Mouse (Mus musculus) B cell, adult 2 months (primary cell): ENCODE results near the gene Cdc42bpg.
"Not testable (repeated sequence)": the region's sequence is repeated elsewhere in the genome, so short reads cannot be mapped to it uniquely, and the experiment has no call there.

ENCODE experiments used
- DNase-seq, 2 experiments: peaks; one replicate each; pipeline ENCODE4 v3.0.0; 2022

Cdc42bpg gene

DNA sequence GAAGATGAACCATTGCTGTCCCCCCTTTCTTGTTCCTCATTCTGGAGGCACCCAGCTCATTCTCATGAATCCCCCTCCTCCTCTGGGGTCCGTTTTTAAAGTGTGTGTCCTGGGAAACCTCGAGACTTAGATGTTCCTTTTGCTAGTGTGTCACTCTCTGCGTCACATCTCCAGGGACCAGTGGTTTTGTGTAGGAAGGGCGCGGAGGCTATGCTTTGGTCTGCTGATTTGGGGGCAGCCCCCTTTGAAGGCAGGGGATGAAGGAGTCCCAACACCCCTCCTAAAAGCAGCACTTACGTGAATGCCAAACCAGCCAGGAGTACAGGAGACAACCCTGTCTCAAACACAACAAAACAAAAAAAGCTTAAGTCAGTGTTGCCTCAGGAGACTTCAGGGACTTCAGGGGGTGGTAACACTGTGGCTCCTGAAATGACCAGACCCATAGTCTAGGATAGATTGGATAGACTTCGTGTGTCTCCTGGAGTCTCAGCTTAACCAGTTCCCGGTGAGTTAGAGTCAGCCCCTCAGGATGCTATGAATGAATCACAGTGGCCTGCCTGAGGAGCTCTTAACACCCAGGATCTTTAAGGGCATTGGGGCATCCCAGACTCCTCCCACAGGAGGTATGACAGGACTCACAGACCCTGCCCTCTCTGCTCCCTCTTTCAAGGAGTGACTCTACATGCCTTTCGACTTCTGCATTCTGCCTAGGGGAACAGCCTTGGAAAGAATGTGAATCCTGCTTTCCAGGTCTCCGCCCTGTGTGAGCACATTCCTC lies 28.4 kb upstream of the Cdc42bpg start:
- DNase-seq = peak; percentile 80 to 81

GRCm38 (mm10) chr19:6278439-6279073 lies 27.7 kb upstream of the Cdc42bpg start:
- no peak for DNase-seq

DNA sequence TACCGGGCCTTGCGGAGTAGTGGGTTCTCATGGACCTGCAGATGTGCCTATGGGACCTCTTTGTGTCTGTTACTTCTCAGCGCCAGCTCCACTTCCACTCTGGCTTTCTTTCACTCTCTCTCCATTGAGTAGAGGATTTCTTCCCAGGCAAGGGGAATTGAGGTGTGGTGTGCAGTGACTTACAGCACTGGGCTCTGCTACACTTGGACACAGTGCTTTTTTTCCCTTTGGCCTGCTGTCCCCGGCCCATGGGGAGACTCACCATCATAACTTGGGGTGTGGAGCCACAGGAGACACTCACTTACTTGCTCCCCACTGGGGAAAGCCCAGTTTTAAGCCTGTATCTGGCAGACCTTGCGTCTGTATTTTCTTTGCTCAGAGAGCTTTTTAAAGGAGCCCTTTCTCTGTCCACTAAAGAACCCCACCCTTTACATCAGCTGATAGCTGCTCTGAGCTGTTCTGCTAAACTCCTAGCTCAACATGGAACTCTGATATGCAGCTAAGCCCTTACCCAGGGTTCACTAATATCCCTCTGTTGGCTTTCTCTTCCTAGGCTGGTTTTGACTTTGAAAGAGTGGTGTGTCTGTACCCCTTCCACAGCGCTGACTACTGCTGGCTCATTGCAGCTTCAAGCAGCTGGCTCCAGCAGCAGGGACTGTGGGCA lies 26.6 kb upstream of the Cdc42bpg start:
- no peak for DNase-seq

DNA sequence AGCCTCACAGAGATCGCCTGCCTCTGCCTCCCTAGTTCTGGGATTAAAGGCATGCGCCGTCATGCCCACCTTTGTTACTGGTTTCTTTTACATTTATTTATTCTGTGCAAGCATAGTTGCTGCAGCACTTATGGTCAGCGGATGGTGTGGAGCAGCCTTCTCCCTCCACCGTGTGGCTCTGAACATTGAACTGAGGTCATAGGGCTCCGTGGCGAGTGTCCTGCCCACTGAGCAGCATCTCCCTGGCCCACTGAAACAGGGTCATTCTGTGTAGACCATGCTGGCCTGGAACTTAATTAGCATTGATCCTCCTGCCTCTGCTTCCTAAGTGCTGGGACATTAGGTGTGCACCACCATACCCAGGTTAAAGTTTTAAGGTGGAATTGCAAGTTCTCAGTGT lies 25.7 kb upstream of the Cdc42bpg start:
- no peak for DNase-seq

DNA sequence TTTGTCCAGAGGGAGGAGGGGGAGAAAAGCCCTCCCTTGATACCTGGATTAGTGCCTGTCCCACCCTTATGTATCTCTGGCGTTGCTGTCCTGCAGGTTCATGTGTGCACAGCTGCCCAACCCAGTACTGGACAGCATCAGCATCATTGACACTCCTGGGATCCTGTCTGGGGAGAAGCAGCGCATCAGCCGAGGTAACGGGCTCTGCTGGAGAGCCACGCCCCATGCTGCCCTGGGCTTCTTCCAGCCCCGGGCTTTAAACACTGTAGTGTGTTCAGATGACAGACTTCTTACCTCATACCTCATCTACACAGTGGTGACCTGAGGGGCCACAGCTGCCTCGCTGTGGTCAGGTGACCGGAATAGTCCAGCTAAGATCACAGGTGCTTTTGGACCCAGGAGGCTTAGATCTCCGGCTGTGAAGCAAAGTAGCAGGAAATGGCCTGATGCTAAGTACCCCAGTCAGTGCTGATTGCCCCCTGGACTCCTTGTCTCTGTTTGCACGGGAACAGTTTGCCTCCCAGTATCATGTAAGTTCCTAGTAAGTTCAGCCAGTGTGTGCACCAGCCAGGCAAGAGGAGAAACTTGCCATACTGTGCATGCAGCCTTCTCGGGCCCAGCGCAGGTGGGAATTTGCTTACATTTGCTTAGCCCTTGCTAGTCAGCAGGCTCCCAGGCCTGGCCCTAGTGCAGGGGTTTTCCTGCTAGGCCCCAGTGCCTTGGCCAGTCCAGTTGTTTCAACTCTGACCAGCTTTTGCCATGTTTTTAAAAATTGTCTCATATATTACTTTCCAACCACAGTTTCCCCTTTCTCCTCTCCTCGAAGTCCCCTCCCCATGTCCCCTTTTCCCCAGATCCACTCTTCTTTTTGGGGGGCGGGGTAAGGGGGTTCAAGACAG lies 24.9 kb upstream of the Cdc42bpg start:
- DNase-seq = no peak

DNA sequence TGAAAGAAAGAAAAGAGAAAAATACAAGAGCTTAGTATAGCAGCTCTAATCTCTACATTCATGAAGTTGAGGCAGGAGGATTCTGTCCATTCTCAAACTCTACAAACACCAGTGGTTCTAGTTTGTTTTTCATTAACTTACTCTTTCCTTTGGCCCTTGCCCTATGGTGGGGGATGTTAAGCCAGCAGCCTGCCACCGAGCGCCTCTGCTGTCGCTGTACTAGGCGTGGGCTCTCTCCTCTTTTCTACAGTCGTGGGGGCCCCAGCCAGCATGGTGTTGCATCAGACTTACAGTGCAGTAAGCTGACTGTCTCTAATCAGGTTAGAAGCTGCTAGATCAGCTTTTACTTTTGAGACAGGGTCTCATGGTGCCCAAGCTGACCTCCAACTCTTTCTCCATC lies 23.3 kb upstream of the Cdc42bpg start:
- no peak for DNase-seq

DNA sequence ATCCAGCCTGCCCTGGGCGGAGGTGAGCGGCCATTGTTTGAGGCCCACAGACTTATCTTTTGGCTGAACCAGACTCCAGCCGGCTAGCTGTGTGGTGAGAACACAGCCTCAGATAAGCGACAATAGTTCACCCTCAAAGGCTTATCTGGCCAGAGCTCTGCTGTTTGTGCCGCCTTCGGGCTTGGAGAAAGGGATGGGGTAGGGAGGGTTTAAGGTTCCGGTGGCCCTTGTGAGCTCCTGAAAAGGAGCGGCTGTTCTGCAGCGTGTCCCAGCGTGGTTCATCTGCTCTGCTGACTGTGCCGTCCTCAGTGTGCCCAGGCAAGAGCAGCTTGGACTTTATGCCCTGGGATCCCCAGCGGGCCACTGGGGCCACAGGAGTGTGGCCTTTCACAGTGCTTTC lies 21.8 kb upstream of the Cdc42bpg start:
- DNase-seq = no peak

DNA sequence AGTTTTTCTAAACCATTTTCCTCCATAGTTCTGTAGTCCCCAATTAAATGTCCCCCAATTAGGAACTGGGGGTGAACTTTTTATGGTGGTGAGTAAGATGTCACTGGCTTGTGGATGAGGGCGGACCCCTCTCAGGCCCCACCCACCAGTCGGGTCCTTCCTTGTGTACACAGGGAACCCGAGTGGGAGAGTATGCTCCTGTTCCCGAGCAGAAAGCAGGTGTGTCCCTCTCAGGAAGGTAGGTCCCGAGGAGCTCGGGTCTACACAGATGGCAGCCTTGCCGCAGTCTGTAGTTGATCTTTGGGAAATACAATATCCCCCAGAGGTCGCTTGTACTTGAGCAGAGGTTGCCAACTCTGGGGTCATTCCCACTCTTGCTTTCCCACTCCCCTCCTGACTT lies 21.0 kb upstream of the Cdc42bpg start:
- DNase-seq = no peak

GRCm38 (mm10) chr19:6285632-6286433 lies 20.4 kb upstream of the Cdc42bpg start:
- DNase-seq = no peak

GRCm38 (mm10) chr19:6286434-6287401 lies 19.5 kb upstream of the Cdc42bpg start:
- DNase-seq = no peak

- no peak for DNase-seq
These were observed 17.9 kb upstream of the Cdc42bpg start for GRCm38 (mm10) chr19:6288236-6288894.

GRCm38 (mm10) chr19:6289696-6290238 lies 16.5 kb upstream of the Cdc42bpg start:
- no peak for DNase-seq

GRCm38 (mm10) chr19:6290720-6291116 lies 15.5 kb upstream of the Cdc42bpg start:
- DNase-seq = not testable (repeated sequence)

DNA sequence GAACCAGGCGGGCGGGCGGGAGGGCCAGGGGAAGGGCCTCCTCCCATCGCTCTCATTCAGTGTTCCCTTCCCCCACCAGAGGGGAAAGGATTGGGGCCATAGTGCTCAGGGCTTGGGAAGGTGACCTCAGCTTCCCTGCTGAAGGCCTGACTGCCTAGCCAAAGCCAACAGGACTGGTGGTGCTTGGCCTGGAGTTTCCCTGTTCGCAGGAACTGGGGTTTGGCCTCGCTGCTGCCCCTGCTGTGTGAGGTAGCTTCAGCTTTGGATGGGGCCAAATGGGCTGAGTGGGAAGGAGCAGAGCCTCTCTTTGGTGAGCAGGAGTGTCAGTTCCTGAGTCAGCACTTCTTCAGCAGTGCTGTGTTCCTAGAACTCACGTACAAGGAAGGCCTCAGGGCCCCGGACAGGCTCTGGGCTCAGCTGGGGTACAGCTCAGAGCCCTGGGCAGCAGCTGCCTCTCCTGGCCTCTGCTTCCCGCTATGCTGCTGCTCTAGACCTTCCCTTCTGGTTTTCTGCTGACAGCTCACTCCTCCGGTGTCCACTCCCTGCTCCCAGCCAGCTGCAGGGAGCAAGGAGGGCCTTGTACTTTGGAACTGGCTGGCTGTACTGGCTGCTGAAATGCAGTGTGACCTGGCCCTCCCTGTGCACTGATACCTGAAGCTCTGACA lies 15.0 kb upstream of the Cdc42bpg start:
- DNase-seq = no peak

GRCm38 (mm10) chr19:6292262-6292661 lies 14.0 kb upstream of the Cdc42bpg start:
- no peak for DNase-seq

- no peak for DNase-seq
These were observed 12.0 kb upstream of the Cdc42bpg start for GRCm38 (mm10) chr19:6294301-6294700.

GRCm38 (mm10) chr19:6296551-6297210 lies 9.6 kb upstream of the Cdc42bpg start:
- no peak for DNase-seq

DNA sequence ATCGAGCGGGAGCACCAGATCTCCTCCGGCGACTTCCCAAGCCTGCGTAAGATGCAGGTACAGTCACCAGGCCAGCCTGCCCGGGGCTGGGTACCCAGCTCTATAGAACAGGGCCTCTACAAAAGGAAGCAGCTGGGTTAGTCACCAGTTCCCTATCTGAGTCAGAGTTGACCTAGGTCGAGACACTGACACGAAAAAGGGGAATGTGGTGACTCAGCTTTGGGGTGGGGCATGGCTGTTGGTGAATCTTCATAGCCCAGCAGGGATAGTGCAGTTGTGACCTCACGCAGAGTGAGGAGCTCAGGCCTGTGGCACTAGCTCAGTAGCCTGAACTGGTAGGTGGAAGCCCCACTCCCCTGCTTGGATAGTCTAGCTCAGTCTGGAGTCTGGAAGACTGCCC lies 8.6 kb upstream of the Cdc42bpg start:
- peak in 1 of 2 experiments; percentile 32 for DNase-seq

GRCm38 (mm10) chr19:6299003-6299402 lies 7.3 kb upstream of the Cdc42bpg start:
- no peak for DNase-seq
